Mouse (Mus musculus) stomach, postnatal 0 days (tissue): ENCODE measurements around the gene Serpinb11. TPM values are rescaled to one million over a fixed set of nuclear protein-coding genes. Genes with fewer than 3 reads are reported as not detected.

Experiments used
- ATAC-seq: fragments of 200-750 bp; cut with Nextera tagmentation; 2 replicates; pipeline ENCODE4 v1.8.0; 2017; ENCODE audit not compliant: low FRiP score, low TSS enrichment
- DNase-seq: peaks from one replicate; pipeline ENCODE4 v3.0.0-alpha.2; 2016; ENCODE audit warnings: low spot score
- H3K27ac ChIP-seq: fragments of 300-500 bp; sonication (generic); replicated peaks from 2 replicates; pipeline ENCODE4 v1.5.1; 2014; ENCODE audit warnings: mild to moderate bottlenecking, control low read depth
- H3K27me3 ChIP-seq: fragments of 300-500 bp; sonication (generic); 2 replicates; pipeline ENCODE4 v1.6.1; 2014; ENCODE audit warnings: low read length; ENCODE audit not compliant: control insufficient read depth, insufficient read depth
- H3K36me3 ChIP-seq: fragments of 300-500 bp; sonication (generic); 2 replicates; pipeline ENCODE4 v1.6.1; 2014; ENCODE audit warnings: low read length, mixed read lengths; ENCODE audit not compliant: control insufficient read depth, insufficient read depth
- H3K4me1 ChIP-seq: fragments of 300-500 bp; sonication (generic); replicated peaks from 2 replicates; pipeline ENCODE4 v1.6.1; 2014; ENCODE audit warnings: antibody characterized with exemption; ENCODE audit not compliant: control insufficient read depth, insufficient read depth
- H3K4me2 ChIP-seq: fragments of 300-500 bp; sonication (generic); replicated peaks from 2 replicates; pipeline ENCODE4 v1.6.1; 2014; ENCODE audit warnings: low read depth, mild to moderate bottlenecking, control low read depth, moderate library complexity
- H3K4me3 ChIP-seq: fragments of 300-500 bp; sonication (generic); 2 replicates; pipeline ENCODE4 v1.5.1; 2014; ENCODE audit warnings: low read depth, low read length, control low read depth
- H3K9ac ChIP-seq: fragments of 300-500 bp; sonication (generic); 2 replicates; pipeline ENCODE4 v1.6.1; 2014; ENCODE audit warnings: mild to moderate bottlenecking, low read length, control low read depth, mixed read lengths
- H3K9me3 ChIP-seq: fragments of 300-500 bp; sonication (generic); 2 replicates; pipeline ENCODE4 v1.6.1; 2016; ENCODE audit warnings: low read length; ENCODE audit not compliant: control insufficient read depth
- CTCF ChIP-seq: IDR thresholded peaks from 2 replicates; pipeline ENCODE4 v1.5.1; 2016; ENCODE audit warnings: antibody characterized with exemption, low read depth, mild to moderate bottlenecking, moderate library complexity
- EP300 ChIP-seq: optimal IDR thresholded peaks from 2 replicates; pipeline ENCODE3; 2016; ENCODE audit warnings: antibody characterized with exemption
- WGBS: fragments of 180-500 bp; shearing (Covaris S2); extraction: QIAGEN DNeasy Blood & Tissue Kit; methylation state at CpG from one replicate; pipeline ENCODE4 v1.1.7; 2014; 5-methylcytosine and 5-hydroxymethylcytosine counted together
- polyA plus RNA-seq: library from polyadenylated mRNA; unstranded; fragments of >200 nt; fragmentation: Nextera tagmentation; extraction: Ambion mirVana; gene quantifications from 2 replicates; pipeline ENCODE4 v1.2.1, GENCODE M21; 2015

The Serpinb11 gene
- polyA plus RNA-seq, result 16.2 and 18.9 TPM in 2 replicates

GRCm38 (mm10) chr1:107360898-107361297 lies at the start of gene Serpinb11:
Gene Serpinb11 (plus strand): TSS chr1:107361198.
- Histone ChIP-seq H3K9me3 (no peaks in the 10 kb centered on the region), H3K4me2 (no peak within 1 kb of the TSS), H3K4me1 (no peaks in the 10 kb centered on the region), H3K4me3 (no peak within 1 kb of the TSS), H3K9ac (no peak within 1 kb of the TSS), H3K27me3 (no peaks in the 10 kb centered on the region), H3K36me3 (no peaks in the 10 kb centered on the region), H3K27ac (no peak within 1 kb of the TSS)
- 46% methylated on average over 1 of the region's 1 CpGs for WGBS
- DNase-seq, result no peak
- TF ChIP-seq CTCF (no peak), EP300 (no peak)
- ATAC-seq, result no peak

GRCm38 (mm10) chr1:107345979-107346378 lies 15.0 kb upstream of the Serpinb11 start:
- no peak overlapping the region for H3K4me3 ChIP-seq
- no peaks in the 10 kb centered on the region for H3K27me3 ChIP-seq
- no peak overlapping the region for H3K9ac ChIP-seq
- no peak overlapping the region for H3K27ac ChIP-seq
- no peaks in the 10 kb centered on the region for H3K36me3 ChIP-seq
- no peak for ATAC-seq
- no peak for DNase-seq
- H3K9me3 ChIP-seq, result no peaks in the 10 kb centered on the region
- peak; percentile 51 for TF ChIP-seq CTCF
- TF ChIP-seq EP300, result no peak
- H3K4me1 ChIP-seq, result no peaks in the 10 kb centered on the region
- H3K4me2 ChIP-seq, result no peak overlapping the region

- H3K27me3 ChIP-seq, result no peaks in the 10 kb centered on the region
- H3K27ac ChIP-seq, result no peak overlapping the region
- DNase-seq (no peak), ATAC-seq (no peak)
- no peak overlapping the region for H3K4me2 ChIP-seq
- no peak overlapping the region for H3K9ac ChIP-seq
- H3K36me3 ChIP-seq, result no peaks in the 10 kb centered on the region
- H3K4me1 ChIP-seq, result no peaks in the 10 kb centered on the region
- no peak overlapping the region for H3K4me3 ChIP-seq
- no peak for TF ChIP-seq EP300
- TF ChIP-seq CTCF, result no peak
- H3K9me3 ChIP-seq, result no peaks in the 10 kb centered on the region
- WGBS, result 83% methylated on average over 2 of the region's 2 CpGs
Observed at GRCm38 (mm10) chr1:107346788-107347187, 14.2 kb upstream of the Serpinb11 start.

- Histone ChIP-seq H3K36me3 (no peaks in the 10 kb centered on the region), H3K27ac (no peak overlapping the region), H3K9ac (no peak overlapping the region), H3K27me3 (no peaks in the 10 kb centered on the region), H3K4me2 (no peak overlapping the region), H3K4me1 (no peaks in the 10 kb centered on the region), H3K4me3 (no peak overlapping the region), H3K9me3 (no peaks in the 10 kb centered on the region)
- ATAC-seq, result no peak
- no peak for TF ChIP-seq CTCF
- DNase-seq, result no peak
- whole genome bisulfite sequencing, result 28% methylated on average over 3 of the region's 3 CpGs
Observed at GRCm38 (mm10) chr1:107350392-107350791, 10.6 kb upstream of the Serpinb11 start.

- DNase-seq (no peak), ATAC-seq (no peak)
- WGBS, result 35% methylated on average over 2 of the region's 2 CpGs
- no peaks in the 10 kb centered on the region for H3K4me1 ChIP-seq
- H3K9ac ChIP-seq, result no peak overlapping the region
- H3K27me3 ChIP-seq, result no peaks in the 10 kb centered on the region
- no peak overlapping the region for H3K27ac ChIP-seq
- H3K9me3 ChIP-seq, result no peaks in the 10 kb centered on the region
- H3K36me3 ChIP-seq, result no peaks in the 10 kb centered on the region
- no peak overlapping the region for H3K4me3 ChIP-seq
- H3K4me2 ChIP-seq, result no peak overlapping the region
- TF ChIP-seq EP300, result no peak
- no peak for TF ChIP-seq CTCF
Observed at GRCm38 (mm10) chr1:107351115-107351514, 9.9 kb upstream of the Serpinb11 start.

- H3K9ac ChIP-seq, result no peak overlapping the region
- 32% methylated on average over 3 of the region's 3 CpGs for WGBS
- no peak overlapping the region for H3K27ac ChIP-seq
- H3K36me3 ChIP-seq, result no peaks in the 10 kb centered on the region
- H3K9me3 ChIP-seq, result no peaks in the 10 kb centered on the region
- H3K4me1 ChIP-seq, result no peaks in the 10 kb centered on the region
- no peak overlapping the region for H3K4me2 ChIP-seq
- ATAC-seq (no peak), DNase-seq (no peak)
- no peaks in the 10 kb centered on the region for H3K27me3 ChIP-seq
- no peak overlapping the region for H3K4me3 ChIP-seq
- no peak for TF ChIP-seq EP300
- peak; percentile 61 for TF ChIP-seq CTCF
Observed at GRCm38 (mm10) chr1:107353046-107353445, 8.0 kb upstream of the Serpinb11 start.
